9 mouse cellular contexts compared by ENCODE assay signal in genomic region chr7:3616057-3616388, GRCm38 (mm10). TPM values are rescaled to one million over a fixed set of nuclear protein-coding genes. Genes with fewer than 3 reads are reported as not detected.
DNase-seq lines count a peak whose midpoint lies in the region; ATAC-seq lines count a peak whose summit lies in the region.
"Had no signal": no experiment of that assay in that cellular context is flagged by ENCODE, and none has a peak within 500 bp of the region (broad histone marks: within the 10 kb centered on the region; RNA-seq: fewer than 3 reads in every experiment).

Gene Oscar, minus strand, starts transcription at chr7:3616157.

- peak within 1 kb of the TSS; percentile 86; the same call in 1 of the 2 replicates for H3K4me3 ChIP-seq in kidney, embryonic 14.5 days (ENCODE audit: low read length)
- peak within 1 kb of the TSS; percentile 86 for H3K4me3 ChIP-seq in embryonic facial prominence, embryonic 10.5 days
- H3K4me3 ChIP-seq in intestine, embryonic 14.5 days (ENCODE audit: low read depth, low read length), result peak within 1 kb of the TSS; percentile 72; the same call in 1 of the 2 replicates
- peak within 1 kb of the TSS; percentile 82 for H3K4me3 ChIP-seq in midbrain, embryonic 16.5 days (ENCODE audit: low read depth, low read length)

- H3K36me3 ChIP-seq in kidney, embryonic 14.5 days (ENCODE audit: control insufficient read depth, insufficient read depth, low read length), result peaks cover 18% of the 10 kb centered on the region
- peaks cover 25% of the 10 kb centered on the region for H3K36me3 ChIP-seq in embryonic facial prominence, embryonic 10.5 days (replicated peaks)
- peaks cover 19% of the 10 kb centered on the region for H3K36me3 ChIP-seq in intestine, embryonic 14.5 days (ENCODE audit: control insufficient read depth, insufficient read depth, low read length)
- H3K36me3 ChIP-seq in midbrain, embryonic 16.5 days (ENCODE audit: control insufficient read depth, insufficient read depth, low read length), result peaks cover 7% of the 10 kb centered on the region

- H3K9me3 ChIP-seq in kidney, embryonic 14.5 days (ENCODE audit: control insufficient read depth, low read length), result no peaks in the 10 kb centered on the region
- H3K9me3 ChIP-seq in embryonic facial prominence, embryonic 10.5 days, result no peaks in the 10 kb centered on the region
- no peaks in the 10 kb centered on the region for H3K9me3 ChIP-seq in intestine, embryonic 14.5 days (ENCODE audit: control insufficient read depth, low read length)
- H3K9me3 ChIP-seq in midbrain, embryonic 16.5 days (replicated peaks; ENCODE audit: control insufficient read depth, low read length, poor library complexity, severe bottlenecking), result no peaks in the 10 kb centered on the region

- intact Hi-C loops in left cerebral cortex, postnatal 4 days (cut with DNase I), result no loop called here

- DNase-seq in kidney, adult 8-10 months, result no peak
- no peak for DNase-seq in embryonic facial prominence, embryonic 10.5 days (ENCODE audit: low spot score)
- DNase-seq in intestine, embryonic 14.5 days (ENCODE audit: low spot score), result no peak
- DNase-seq in left cerebral cortex, adult 18-20 months (ENCODE audit: low spot score in 2 of 2), result no peak
- DNase-seq in MN1 (ENCODE audit: low spot score), result no peak
- no peak for DNase-seq in left cerebral cortex, postnatal 4 days
- DNase-seq: kidney, postnatal 14 days had no signal

- H3K4me1 ChIP-seq in kidney, embryonic 14.5 days (ENCODE audit: control insufficient read depth, insufficient read depth, low read length), result 0 out of 2 replicates have a peak, but pooled peaks cover 5% of the 10 kb centered on the region
- peaks cover 6% of the 10 kb centered on the region for H3K4me1 ChIP-seq in embryonic facial prominence, embryonic 10.5 days
- H3K4me1 ChIP-seq in intestine, embryonic 14.5 days (replicated peaks; ENCODE audit: control insufficient read depth, insufficient read depth, low read length), result peaks cover 7% of the 10 kb centered on the region; the same call in 1 of the 2 replicates
- H3K4me1 ChIP-seq in midbrain, embryonic 16.5 days (ENCODE audit: control insufficient read depth, insufficient read depth, low read length), result peaks cover 11% of the 10 kb centered on the region

- no peak within 1 kb of the TSS for H3K27ac ChIP-seq in kidney, embryonic 14.5 days (ENCODE audit: low read depth, low read length)
- no peak within 1 kb of the TSS for H3K27ac ChIP-seq in embryonic facial prominence, embryonic 10.5 days (replicated peaks)
- H3K27ac ChIP-seq in intestine, embryonic 14.5 days (ENCODE audit: low read depth), result no peak within 1 kb of the TSS
- peak within 1 kb of the TSS; percentile 37; the same call in 1 of the 2 replicates for H3K27ac ChIP-seq in midbrain, embryonic 16.5 days (ENCODE audit: low read length)

- no peak within 1 kb of the TSS; the same call in 1 of the 2 replicates for H3K4me2 ChIP-seq in kidney, embryonic 14.5 days (replicated peaks; ENCODE audit: low read depth, low read length)
- H3K4me2 ChIP-seq in intestine, embryonic 14.5 days (ENCODE audit: low read length), result 0 out of 2 replicates have a peak within 1 kb of the TSS, but pooled peaks have one; percentile 20
- H3K4me2 ChIP-seq in midbrain, embryonic 16.5 days (ENCODE audit: low read length), result peak within 1 kb of the TSS; percentile 69

- 78% methylated on average over 4 of the region's 4 CpGs for WGBS in kidney, embryonic 14.5 days
- WGBS in embryonic facial prominence, embryonic 10.5 days, result 82% methylated on average over 4 of the region's 4 CpGs
- 85% methylated on average over 4 of the region's 4 CpGs for WGBS in intestine, embryonic 14.5 days
- WGBS in midbrain, embryonic 16.5 days, result 80% methylated on average over 4 of the region's 4 CpGs

- ATAC-seq in kidney, embryonic 14.5 days (ENCODE audit: low FRiP score, low TSS enrichment), result no peak
- ATAC-seq in intestine, embryonic 14.5 days (replicated peaks; ENCODE audit: low FRiP score, low TSS enrichment, low read depth), result no peak
- ATAC-seq in midbrain, embryonic 16.5 days, result no peak

- no peaks in the 10 kb centered on the region for H3K27me3 ChIP-seq in kidney, embryonic 14.5 days (ENCODE audit: control insufficient read depth, insufficient read depth, low read length)
- no peaks in the 10 kb centered on the region for H3K27me3 ChIP-seq in embryonic facial prominence, embryonic 10.5 days (replicated peaks; ENCODE audit: low read depth, poor library complexity, severe bottlenecking)
- H3K27me3 ChIP-seq in intestine, embryonic 14.5 days (replicated peaks; ENCODE audit: control insufficient read depth, insufficient read depth, low read length), result no peaks in the 10 kb centered on the region
- H3K27me3 ChIP-seq in midbrain, embryonic 16.5 days (ENCODE audit: control insufficient read depth, insufficient read depth, low read depth, low read length), result no peaks in the 10 kb centered on the region

- no peak within 1 kb of the TSS for H3K9ac ChIP-seq in kidney, embryonic 14.5 days (ENCODE audit: low read depth, low read length)
- H3K9ac ChIP-seq in intestine, embryonic 14.5 days (ENCODE audit: low read length), result no peak within 1 kb of the TSS
- H3K9ac ChIP-seq in midbrain, embryonic 16.5 days (ENCODE audit: low read depth, low read length), result no peak within 1 kb of the TSS

RNA-seq across cellular contexts. Expression of gene Oscar, which starts in this region (rescaled TPM):
- polyA plus RNA-seq in kidney, embryonic 14.5 days (2014; fragmentation: Nextera tagmentation; extraction: Ambion mirVana), result 0.15 and 0.39 TPM in 2 replicates
- 0.13 TPM in 1 of 2 replicates, not detected in the other for polyA plus RNA-seq in embryonic facial prominence, embryonic 10.5 days (2016; fragmentation: Nextera tagmentation; extraction: Ambion mirVana)
- polyA plus RNA-seq in intestine, embryonic 14.5 days (2014; fragmentation: Nextera tagmentation; extraction: Ambion mirVana), result 0.09 and 0.16 TPM in 2 replicates
- 0.43 and 0.72 TPM in 2 replicates for polyA plus RNA-seq in midbrain, embryonic 16.5 days (2015; fragmentation: Nextera tagmentation; extraction: Ambion mirVana)
- total RNA-seq in left cerebral cortex, adult 18-20 months (2021), result 1 to 10 TPM in 1 of 2 experiments, under 1 TPM in 1; 0.87 to 1.1 TPM
- total RNA-seq in left cerebral cortex, postnatal 4 days (2021), result 1 to 10 TPM in 1 of 2 experiments, under 1 TPM in 1; 0.84 to 1.1 TPM
